ENCODE assay signal across 8 mouse cellular contexts in genomic region chr9:14001517-14001916, GRCm38 (mm10).
A peak's percentile ranks its signal among the peaks of the same experiment; 100 is the strongest.
DNase-seq lines count a peak whose midpoint lies in the region; ATAC-seq and TF ChIP-seq lines count a peak whose summit lies in the region.
"Had no signal": no experiment of that assay in that cellular context is flagged by ENCODE, and none has a peak within 500 bp of the region (broad histone marks: within the 10 kb centered on the region; RNA-seq: fewer than 3 reads in every experiment).

No protein-coding gene starts in this region.

- no peak overlapping the region for H3K4me3 ChIP-seq in hindbrain, embryonic 11.5 days (ENCODE audit: low read depth, low read length)
- no peak overlapping the region for H3K4me3 ChIP-seq in hindbrain, embryonic 13.5 days
- H3K4me3 ChIP-seq in stomach, postnatal 0 days (ENCODE audit: low read depth, low read length) = no peak overlapping the region
- H3K4me3 ChIP-seq: embryonic facial prominence, embryonic 13.5 days had no signal

- TF ChIP-seq CTCF in stomach, postnatal 0 days (IDR thresholded peaks at IDR 0.05; ENCODE audit: low read depth) = peak; percentile 50

- peak; percentile 35 for DNase-seq in hindbrain, embryonic 11.5 days (ENCODE audit: low spot score)
- DNase-seq in thymus, postnatal 14 days = peak; percentile 43
- DNase-seq in thymus, postnatal 0 days (ENCODE audit: low spot score) = no peak
- peak; percentile 44 for DNase-seq in embryo, embryonic 11 days
- DNase-seq in stomach, postnatal 0 days (ENCODE audit: low spot score) = peak; percentile 29

- no peaks in the 10 kb centered on the region for H3K36me3 ChIP-seq in hindbrain, embryonic 11.5 days (ENCODE audit: control insufficient read depth, insufficient read depth, low read length)
- H3K36me3 ChIP-seq in hindbrain, embryonic 13.5 days = no peaks in the 10 kb centered on the region
- H3K36me3 ChIP-seq in stomach, postnatal 0 days (ENCODE audit: control insufficient read depth, insufficient read depth, low read length) = no peaks in the 10 kb centered on the region
- H3K36me3 ChIP-seq: embryonic facial prominence, embryonic 13.5 days had no signal

- no peak overlapping the region for H3K4me2 ChIP-seq in hindbrain, embryonic 11.5 days (replicated peaks; ENCODE audit: low read depth, low read length)
- H3K4me2 ChIP-seq in hindbrain, embryonic 13.5 days = no peak overlapping the region
- no peak overlapping the region for H3K4me2 ChIP-seq in stomach, postnatal 0 days (replicated peaks; ENCODE audit: low read depth)
- H3K4me2 ChIP-seq: embryonic facial prominence, embryonic 13.5 days had no signal

- H3K27me3 ChIP-seq in hindbrain, embryonic 11.5 days (ENCODE audit: control insufficient read depth, insufficient read depth, low read length) = no peaks in the 10 kb centered on the region
- no peaks in the 10 kb centered on the region for H3K27me3 ChIP-seq in hindbrain, embryonic 13.5 days
- no peaks in the 10 kb centered on the region for H3K27me3 ChIP-seq in stomach, postnatal 0 days (ENCODE audit: control insufficient read depth, insufficient read depth, low read length)
- H3K27me3 ChIP-seq: embryonic facial prominence, embryonic 13.5 days had no signal

- H3K9me3 ChIP-seq in hindbrain, embryonic 11.5 days (ENCODE audit: control insufficient read depth, low read length) = no peaks in the 10 kb centered on the region
- no peaks in the 10 kb centered on the region for H3K9me3 ChIP-seq in hindbrain, embryonic 13.5 days
- H3K9me3 ChIP-seq in stomach, postnatal 0 days (ENCODE audit: control insufficient read depth, low read length) = no peaks in the 10 kb centered on the region
- H3K9me3 ChIP-seq: embryonic facial prominence, embryonic 13.5 days had no signal

- TF ChIP-seq EP300 in stomach, postnatal 0 days (optimal IDR thresholded peaks at IDR 0.05) = no peak

- WGBS in hindbrain, embryonic 11.5 days = 76% methylated on average over 7 of the region's 7 CpGs
- 70% methylated on average over 7 of the region's 7 CpGs for WGBS in hindbrain, embryonic 13.5 days
- WGBS in stomach, postnatal 0 days = 78% methylated on average over 7 of the region's 7 CpGs

- H3K27ac ChIP-seq in hindbrain, embryonic 11.5 days (ENCODE audit: low read depth, low read length) = no peak overlapping the region
- H3K27ac ChIP-seq in hindbrain, embryonic 13.5 days = no peak overlapping the region
- H3K27ac ChIP-seq in stomach, postnatal 0 days (replicated peaks) = no peak overlapping the region

- H3K4me1 ChIP-seq in hindbrain, embryonic 11.5 days (replicated peaks; ENCODE audit: control insufficient read depth, insufficient read depth, low read length) = no peaks in the 10 kb centered on the region
- H3K4me1 ChIP-seq in hindbrain, embryonic 13.5 days (replicated peaks) = no peaks in the 10 kb centered on the region
- peaks cover 3% of the 10 kb centered on the region; the same call in 1 of the 2 replicates for H3K4me1 ChIP-seq in stomach, postnatal 0 days (replicated peaks; ENCODE audit: control insufficient read depth, insufficient read depth)

- no peak for ATAC-seq in hindbrain, embryonic 11.5 days (ENCODE audit: low FRiP score)
- ATAC-seq in hindbrain, embryonic 13.5 days (ENCODE audit: low FRiP score) = no peak
- ATAC-seq in stomach, postnatal 0 days (ENCODE audit: low FRiP score, low TSS enrichment) = no peak
- ATAC-seq in activated CD4-positive, CD25-positive, alpha-beta regulatory T cell, adult 4 months = no peak

- H3K9ac ChIP-seq in hindbrain, embryonic 11.5 days (ENCODE audit: low read depth, low read length) = no peak overlapping the region
- no peak overlapping the region for H3K9ac ChIP-seq in hindbrain, embryonic 13.5 days
- H3K9ac ChIP-seq in stomach, postnatal 0 days (ENCODE audit: low read length) = no peak overlapping the region
- H3K9ac ChIP-seq: embryonic facial prominence, embryonic 13.5 days had no signal
